Mouse (Mus musculus): ENCODE results near the gene Bhlhe23.

GRCm38 (mm10) chr2:180743321-180743720 lies 33.4 kb downstream of the Bhlhe23 start:
- TF ChIP-seq GATA1 (IDR thresholded peaks at IDR 0.05; ENCODE audit: low read length) (no peak), TAL1 (IDR thresholded peaks at IDR 0.05; ENCODE audit: low read length) (no peak)

Measured in erythroblast, embryonic 14.5 days (primary cell).